9 mouse cellular contexts compared by ENCODE assay signal in genomic region chr11:5296576-5297115, GRCm38 (mm10). TPM values are rescaled to one million over a fixed set of nuclear protein-coding genes. Genes with fewer than 3 reads are reported as not detected.
DNase-seq lines count a peak whose midpoint lies in the region; ATAC-seq and TF ChIP-seq lines count a peak whose summit lies in the region.
"Had no signal": no experiment of that assay in that cellular context is flagged by ENCODE, and none has a peak within 500 bp of the region (broad histone marks: within the 10 kb centered on the region; RNA-seq: fewer than 3 reads in every experiment).

No protein-coding gene starts in this region.

- H3K4me1 ChIP-seq in hindbrain, embryonic 13.5 days (replicated peaks), result peaks cover 21% of the 10 kb centered on the region
- H3K4me1 ChIP-seq in hindbrain, embryonic 16.5 days (ENCODE audit: control insufficient read depth, insufficient read depth, low read depth, low read length), result peaks cover 9% of the 10 kb centered on the region
- peaks cover 12% of the 10 kb centered on the region for H3K4me1 ChIP-seq in liver, postnatal 0 days (ENCODE audit: insufficient read depth)

- TF ChIP-seq EP300 in liver, postnatal 0 days (IDR thresholded peaks at IDR 0.05; ENCODE audit: low read depth), result no peak

- DNase-seq in CD8-positive naive resting alpha-beta T cell, adult 2 months (ENCODE audit: low read depth in 2 of 2, low spot score in 2 of 2), result peak; percentile 10 to 38
- DNase-seq in liver, postnatal 0 days, result no peak
- no peak for DNase-seq in left cerebral cortex, adult 18-20 months (ENCODE audit: low spot score in 2 of 2)
- DNase-seq in left cerebral cortex, postnatal 25 days (ENCODE audit: low spot score in 2 of 2), result no peak
- DNase-seq in gastrocnemius, adult 18-20 months (ENCODE audit: low spot score), result no peak

- 72% methylated on average over 2 of the region's 2 CpGs for WGBS in hindbrain, embryonic 13.5 days
- 67% methylated on average over 2 of the region's 2 CpGs for WGBS in hindbrain, embryonic 16.5 days
- WGBS in liver, postnatal 0 days (ENCODE audit: insufficient replicate concordance), result 60% methylated on average over 2 of the region's 2 CpGs

- no peak for ATAC-seq in hindbrain, embryonic 13.5 days (ENCODE audit: low FRiP score)
- no peak for ATAC-seq in hindbrain, embryonic 16.5 days
- 0 out of 2 replicates have a peak, but pooled peaks have one; percentile 14 for ATAC-seq in granulocyte monocyte progenitor cell, adult 5-6 weeks (replicated peaks; ENCODE audit: poor library complexity, severe bottlenecking)
- peak; percentile 85 for ATAC-seq in liver, postnatal 0 days

- H3K4me2 ChIP-seq in hindbrain, embryonic 13.5 days, result no peak overlapping the region
- no peak overlapping the region for H3K4me2 ChIP-seq in hindbrain, embryonic 16.5 days (ENCODE audit: low read length)
- H3K4me2 ChIP-seq in liver, postnatal 0 days (ENCODE audit: low read depth, low read length), result peak overlapping the region; percentile 18; the same call in 1 of the 2 replicates

- TF ChIP-seq CTCF in liver, postnatal 0 days (IDR thresholded peaks at IDR 0.05; ENCODE audit: low read depth), result no peak

- H3K27me3 ChIP-seq in hindbrain, embryonic 13.5 days, result no peaks in the 10 kb centered on the region
- no peaks in the 10 kb centered on the region for H3K27me3 ChIP-seq in hindbrain, embryonic 16.5 days (replicated peaks; ENCODE audit: control insufficient read depth, insufficient read depth, low read length)
- no peaks in the 10 kb centered on the region for H3K27me3 ChIP-seq in liver, postnatal 0 days (ENCODE audit: insufficient read depth, low read length)
- H3K27me3 ChIP-seq: neural tube, embryonic 13.5 days had no signal

- intact Hi-C loops in left cerebral cortex, postnatal 25 days (cut with DNase I), result loop anchor here (1.0 kb wide), 1 partner anchor 22 kb away; no protein-coding TSS in a partner anchor

- H3K4me3 ChIP-seq in hindbrain, embryonic 13.5 days, result no peak overlapping the region
- no peak overlapping the region for H3K4me3 ChIP-seq in hindbrain, embryonic 16.5 days (ENCODE audit: low read length)
- no peak overlapping the region for H3K4me3 ChIP-seq in liver, postnatal 0 days (ENCODE audit: low read depth, low read length)
- H3K4me3 ChIP-seq: neural tube, embryonic 13.5 days had no signal

- H3K27ac ChIP-seq in hindbrain, embryonic 13.5 days, result 0 out of 2 replicates have a peak overlapping the region, but pooled peaks have one; percentile 52
- H3K27ac ChIP-seq in hindbrain, embryonic 16.5 days (ENCODE audit: low read depth, low read length), result no peak overlapping the region
- H3K27ac ChIP-seq in liver, postnatal 0 days (ENCODE audit: low read depth), result peak overlapping the region; percentile 93
- H3K27ac ChIP-seq: neural tube, embryonic 13.5 days had no signal

- no peaks in the 10 kb centered on the region for H3K9me3 ChIP-seq in hindbrain, embryonic 13.5 days
- no peaks in the 10 kb centered on the region for H3K9me3 ChIP-seq in hindbrain, embryonic 16.5 days (ENCODE audit: control insufficient read depth, low read length)
- H3K9me3 ChIP-seq in liver, postnatal 0 days (ENCODE audit: low read length), result no peaks in the 10 kb centered on the region
- H3K9me3 ChIP-seq: neural tube, embryonic 13.5 days had no signal

- no peak overlapping the region for H3K9ac ChIP-seq in hindbrain, embryonic 13.5 days
- no peak overlapping the region for H3K9ac ChIP-seq in hindbrain, embryonic 16.5 days (ENCODE audit: low read depth, low read length)
- no peak overlapping the region for H3K9ac ChIP-seq in liver, postnatal 0 days (replicated peaks)
- H3K9ac ChIP-seq: neural tube, embryonic 13.5 days had no signal

- H3K36me3 ChIP-seq in hindbrain, embryonic 13.5 days, result no peaks in the 10 kb centered on the region
- no peaks in the 10 kb centered on the region for H3K36me3 ChIP-seq in hindbrain, embryonic 16.5 days (ENCODE audit: control insufficient read depth, insufficient read depth, low read length)
- H3K36me3 ChIP-seq in liver, postnatal 0 days (replicated peaks; ENCODE audit: insufficient read depth, low read length), result no peaks in the 10 kb centered on the region
- H3K36me3 ChIP-seq: neural tube, embryonic 13.5 days had no signal

RNA-seq across cellular contexts. Expression of gene Kremen1, which starts 35.3 kb away (rescaled TPM):
- 6.5 and 7.5 TPM in 2 replicates for polyA plus RNA-seq in hindbrain, embryonic 13.5 days (2015; fragmentation: Nextera tagmentation; extraction: Ambion mirVana)
- 4.8 and 7.1 TPM in 2 replicates for polyA plus RNA-seq in hindbrain, embryonic 16.5 days (2015; fragmentation: Nextera tagmentation; extraction: Ambion mirVana)
- total RNA-seq in granulocyte monocyte progenitor cell, adult 5-6 weeks (2014; fragmentation: Nextera tagmentation), result 4.1 and 6.8 TPM in 2 replicates
- 1.9 and 2.1 TPM in 2 replicates for total RNA-seq in granulocyte monocyte progenitor cell, adult 5-6 weeks (2017)
- polyA plus RNA-seq in liver, postnatal 0 days (2015; fragmentation: Nextera tagmentation; extraction: Ambion mirVana), result 1.8 and 2.2 TPM in 2 replicates
- total RNA-seq in left cerebral cortex, adult 18-20 months (2021), result 10 to 100 TPM; 14.4 to 16.4 TPM
- total RNA-seq in left cerebral cortex, postnatal 25 days (2021), result 10 to 100 TPM; 14.0 to 15.9 TPM
- 10 to 100 TPM; 43.0 to 53.7 TPM for total RNA-seq in gastrocnemius, adult 18-20 months (2021)

Comparison
In these comparisons a context has a peak if more than half of its experiments do, and no peak if none do; other contexts are left out.
1. ATAC-seq: peak in granulocyte monocyte progenitor cell, adult 5-6 weeks (single experiment) and liver, postnatal 0 days (single experiment); none in hindbrain, embryonic 13.5 days (single experiment) and hindbrain, embryonic 16.5 days (single experiment).
2. DNase-seq: peak in CD8-positive naive resting alpha-beta T cell, adult 2 months (2 of 2); none in liver, postnatal 0 days (single experiment), left cerebral cortex, adult 18-20 months (0 of 2), left cerebral cortex, postnatal 25 days (0 of 2) and gastrocnemius, adult 18-20 months (single experiment).